Mouse (Mus musculus) mesoderm, embryonic 11.5 days (tissue): ENCODE data around the gene Vegfb.

Source experiments
- DNase-seq: peaks from one replicate; pipeline ENCODE4 v3.0.0-alpha.2; 2012; ENCODE audit warnings: low read depth, low spot score

Gene Vegfb

DNA sequence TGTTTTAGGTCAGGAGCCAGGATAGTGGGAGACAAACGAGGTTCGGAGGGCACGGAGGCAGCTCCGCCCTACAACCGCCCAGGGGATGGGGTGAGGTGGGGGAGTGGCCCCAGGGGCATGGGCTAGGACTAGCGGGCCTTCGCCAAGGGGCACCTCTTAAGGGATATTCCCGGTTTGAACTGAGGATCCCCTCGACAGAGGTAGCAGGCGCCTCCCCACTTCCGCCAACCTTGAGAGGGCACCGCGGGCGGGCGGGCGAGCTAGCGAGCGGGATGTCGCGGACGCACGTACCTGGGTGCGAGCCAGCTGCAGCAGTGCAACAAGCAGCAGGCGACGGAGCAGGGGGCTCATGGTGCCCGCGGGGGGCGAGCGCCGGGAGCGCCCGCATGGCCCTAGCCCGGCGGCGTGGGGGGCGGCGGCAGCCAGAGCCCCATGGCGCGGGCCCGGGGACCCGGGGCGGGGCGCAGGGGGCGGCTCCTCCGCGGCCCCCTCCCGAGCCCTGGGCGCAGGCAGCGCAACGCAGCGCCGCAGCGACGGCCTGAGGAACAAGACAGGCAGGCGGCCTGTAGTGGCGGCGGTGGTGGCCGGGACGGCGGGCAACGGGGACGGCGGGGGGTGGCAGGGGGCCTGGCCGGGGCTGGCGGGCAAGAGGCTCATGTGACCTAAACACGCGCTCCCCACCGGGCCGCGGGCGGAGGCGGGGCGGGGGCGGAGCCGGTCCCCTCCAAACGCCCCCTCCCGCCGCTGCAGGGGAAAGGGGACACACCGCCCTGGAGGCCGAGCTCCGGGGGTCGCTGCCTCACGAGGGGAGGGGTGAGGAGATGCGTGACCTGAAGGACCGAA, at the start of gene Vegfb:
Vegfb (minus strand) TSS at position 591 of the 843 bp plus-strand sequence.
- DNase-seq = peak; percentile 47

DNA sequence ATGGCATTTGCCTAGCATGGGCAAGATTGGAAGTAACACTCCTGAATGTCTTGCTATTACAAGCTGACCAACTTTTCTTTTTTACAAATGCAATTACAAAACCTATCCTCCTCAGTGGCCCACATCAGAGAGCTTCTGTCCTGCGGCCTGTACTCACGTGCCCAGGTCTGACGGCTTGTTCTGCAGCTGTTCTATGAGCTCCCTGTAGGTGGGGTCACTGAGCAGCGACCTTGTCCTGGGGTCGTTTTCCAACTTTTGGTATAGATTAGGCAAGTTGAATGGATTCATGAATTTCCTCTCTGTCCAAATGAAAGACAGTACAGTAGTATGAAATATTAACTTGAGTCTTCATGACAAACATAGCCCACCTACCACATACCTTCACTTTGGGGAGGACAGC, 46.6 kb upstream of the Vegfb start:
- DNase-seq = no peak

DNA sequence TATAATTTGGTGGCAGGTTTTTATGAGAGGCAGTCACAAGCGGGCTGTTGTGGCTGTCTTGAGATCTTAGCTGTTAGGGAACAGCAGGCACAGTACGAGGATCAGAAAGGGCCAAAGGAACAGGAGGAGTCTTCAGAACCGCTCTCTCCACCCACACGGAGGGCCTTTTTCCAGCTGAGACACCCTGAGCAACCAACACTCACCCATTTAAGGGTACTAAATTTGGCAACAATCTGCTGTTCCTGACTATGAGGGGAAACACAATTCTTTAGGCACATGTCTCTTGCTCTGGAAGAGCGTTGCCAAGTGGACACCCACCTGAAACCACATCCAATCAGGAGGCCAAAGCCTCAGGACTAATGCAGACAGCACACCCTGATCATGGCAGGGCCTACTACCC, 42.1 kb upstream of the Vegfb start:
- DNase-seq = no peak

DNA sequence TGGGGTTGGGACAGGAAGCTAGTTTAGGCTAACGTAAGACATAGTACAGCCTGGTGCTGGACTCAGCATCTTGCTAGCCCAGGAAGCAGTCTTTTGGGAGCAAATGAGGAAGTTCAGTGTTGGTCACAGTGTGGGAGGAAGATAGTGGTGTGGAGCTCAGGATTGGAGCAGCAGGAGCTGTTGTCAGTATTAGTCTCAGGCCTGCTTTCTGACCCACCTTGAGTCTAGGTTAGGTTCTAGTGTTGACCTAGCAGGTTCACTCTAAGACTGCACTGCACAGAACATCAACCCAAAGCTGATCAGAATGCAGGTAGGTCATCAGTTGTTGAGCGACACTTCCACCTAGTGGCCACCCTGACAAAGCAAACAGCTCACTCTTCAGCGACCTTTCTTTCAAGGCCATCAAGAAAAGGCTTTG, 32.8 kb upstream of the Vegfb start:
- peak; percentile 35 for DNase-seq

DNA sequence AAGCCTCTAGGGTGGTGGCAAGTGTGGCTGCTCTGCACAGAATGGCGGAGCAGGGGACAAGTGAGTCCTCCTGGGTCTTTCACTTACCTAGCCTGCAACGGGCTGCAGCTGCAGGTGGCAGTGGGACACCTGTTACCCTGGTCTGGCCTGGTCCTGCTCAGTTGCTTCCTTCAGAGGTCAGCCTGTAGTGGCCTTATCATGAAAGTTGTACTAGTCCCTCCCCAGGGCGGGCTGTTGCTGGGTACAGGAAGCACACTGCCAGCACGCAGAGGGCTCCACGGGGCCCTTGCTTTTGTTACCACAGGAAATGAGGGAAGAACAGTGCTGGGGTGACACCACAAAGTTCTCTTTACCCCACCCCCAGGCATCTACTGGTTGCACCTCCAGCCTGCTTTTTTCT, 31.7 kb upstream of the Vegfb start, which contains the start of gene Fermt3:
Fermt3 (minus strand) TSS at position 279 of the 400 bp plus-strand sequence.
- DNase-seq = no peak

DNA sequence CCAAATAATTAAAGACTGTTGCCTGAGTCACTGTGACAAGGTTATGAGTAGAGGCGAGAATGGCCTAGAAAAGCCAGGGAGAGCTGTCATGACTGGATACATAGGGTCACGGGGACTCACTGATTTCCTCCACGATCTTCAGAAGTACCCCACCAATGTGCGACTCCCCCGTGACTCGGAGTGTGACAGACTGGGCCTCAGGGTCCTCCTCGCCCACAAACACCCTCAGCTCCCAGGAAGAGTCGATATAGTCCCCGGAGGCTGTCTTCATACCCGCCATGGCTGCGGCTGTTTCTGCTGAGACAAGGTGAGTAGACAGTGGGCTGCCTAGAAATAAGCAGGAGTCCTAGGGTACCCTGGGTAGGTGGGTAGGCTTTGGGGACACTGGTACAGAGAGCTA, 31.1 kb upstream of the Vegfb start:
- no peak for DNase-seq

DNA sequence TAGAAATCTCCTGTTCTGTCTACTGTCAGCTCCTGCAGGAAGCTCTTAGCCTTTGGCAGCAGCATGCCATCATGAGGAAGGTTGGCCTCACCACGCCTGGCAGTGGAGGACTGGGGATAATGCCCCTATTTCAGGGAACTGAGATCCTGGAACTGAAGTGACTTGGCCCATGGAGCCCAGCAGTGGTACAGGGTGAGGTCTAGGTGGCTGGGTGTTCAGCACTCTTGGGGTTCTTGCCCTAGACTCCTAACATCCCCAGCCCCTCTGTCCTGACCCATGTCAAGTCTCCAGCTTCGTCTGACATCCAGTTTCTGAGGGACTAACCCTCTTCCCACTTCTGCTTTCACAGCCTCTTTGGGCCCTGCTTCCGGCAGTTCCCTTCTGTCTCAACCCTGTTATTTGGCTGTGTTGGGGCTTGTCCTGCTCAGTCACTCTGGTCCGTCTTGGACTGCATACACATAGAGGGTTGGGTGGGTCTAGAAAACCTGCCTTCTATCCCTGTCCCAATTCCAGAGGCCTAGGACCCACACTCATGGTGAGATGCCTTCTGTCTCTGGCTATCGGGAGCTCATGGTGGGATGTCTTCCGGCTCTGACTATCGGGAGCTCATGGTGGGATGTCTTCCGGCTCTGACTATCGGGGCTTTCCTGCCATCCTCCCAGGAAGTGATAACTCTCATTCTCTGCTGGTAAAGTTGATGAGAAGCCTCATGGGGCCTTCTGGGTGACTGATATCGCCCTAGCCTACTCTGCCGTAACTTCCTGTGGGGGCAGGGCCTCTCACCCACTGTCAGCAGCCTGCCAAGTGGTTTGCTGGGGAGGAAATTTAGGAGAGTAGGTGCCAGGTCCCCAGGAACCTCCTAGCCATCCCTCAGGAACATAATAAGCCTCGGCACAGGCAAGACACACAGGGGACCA, 30.3 kb upstream of the Vegfb start:
- no peak for DNase-seq

DNA sequence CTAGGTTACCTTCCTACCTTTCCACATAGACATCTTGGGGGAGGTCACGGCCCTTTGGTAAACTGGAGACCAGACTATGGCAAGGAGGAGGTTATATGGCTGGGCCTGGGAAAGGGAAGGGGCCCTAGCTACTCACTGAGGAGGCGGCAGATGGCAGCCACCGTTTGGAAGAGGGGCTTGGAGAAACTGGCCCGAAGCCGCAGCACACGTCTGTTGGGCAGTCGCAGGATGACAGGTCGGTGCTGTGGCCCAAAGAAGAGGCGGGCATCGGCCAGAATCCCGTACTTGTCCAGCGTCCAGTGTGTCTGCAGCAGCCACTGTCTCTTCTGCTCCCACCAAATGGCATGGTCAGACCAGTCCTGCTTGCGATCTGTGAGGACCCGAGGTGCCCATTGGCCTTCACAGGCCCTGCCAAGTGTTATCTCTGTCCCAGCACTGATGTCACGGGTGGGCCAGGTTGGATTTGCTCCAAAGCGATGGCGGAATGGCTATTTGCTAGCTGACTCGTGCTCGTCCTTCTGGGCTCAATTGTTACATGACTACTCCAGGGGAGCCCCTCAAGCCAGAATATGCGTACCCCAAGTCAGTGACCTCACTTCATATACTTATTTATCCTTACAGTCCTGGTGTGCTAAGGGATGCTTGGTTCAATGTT, 27.2 kb upstream of the Vegfb start:
- no peak for DNase-seq

DNA sequence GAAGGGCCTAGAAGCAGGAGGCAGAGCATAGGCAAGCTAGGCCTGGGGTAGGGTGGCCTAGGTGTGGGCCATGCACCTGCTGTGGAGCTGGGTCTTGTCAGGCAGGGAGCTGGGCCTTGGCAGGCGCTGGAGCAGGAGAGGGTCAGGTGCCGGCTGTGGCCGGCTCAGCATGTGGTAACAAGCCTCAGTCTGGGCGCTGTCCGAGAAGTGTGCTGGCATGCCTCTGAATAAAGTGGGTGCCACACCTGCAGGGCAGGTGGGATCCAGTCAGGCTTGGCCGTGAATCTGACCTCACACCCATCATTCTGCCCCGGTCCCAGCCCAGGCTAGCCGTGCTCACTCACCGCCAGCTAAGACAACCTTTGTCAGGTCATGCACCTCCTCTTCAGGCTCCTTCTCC, 26.5 kb upstream of the Vegfb start:
- DNase-seq = no peak

DNA sequence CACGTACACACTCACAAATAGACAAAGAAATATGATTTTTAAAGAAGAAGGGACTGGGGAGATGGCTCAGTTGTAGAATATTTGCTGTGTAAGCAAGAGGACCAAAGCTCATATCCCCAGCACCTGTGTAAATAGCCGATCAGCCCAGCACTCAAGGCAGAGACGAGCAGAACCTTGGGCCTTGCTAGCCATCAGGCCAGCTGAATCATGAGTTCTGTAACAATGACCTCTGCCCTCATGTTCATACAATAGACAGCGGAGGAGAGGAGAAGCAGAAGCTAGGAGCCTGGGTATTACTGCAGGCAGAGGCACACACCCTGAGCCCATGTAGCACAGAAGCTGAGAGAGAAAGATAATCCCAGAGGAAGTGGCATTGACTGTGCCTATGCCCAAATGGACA, 25.0 kb upstream of the Vegfb start:
- no peak for DNase-seq

DNA sequence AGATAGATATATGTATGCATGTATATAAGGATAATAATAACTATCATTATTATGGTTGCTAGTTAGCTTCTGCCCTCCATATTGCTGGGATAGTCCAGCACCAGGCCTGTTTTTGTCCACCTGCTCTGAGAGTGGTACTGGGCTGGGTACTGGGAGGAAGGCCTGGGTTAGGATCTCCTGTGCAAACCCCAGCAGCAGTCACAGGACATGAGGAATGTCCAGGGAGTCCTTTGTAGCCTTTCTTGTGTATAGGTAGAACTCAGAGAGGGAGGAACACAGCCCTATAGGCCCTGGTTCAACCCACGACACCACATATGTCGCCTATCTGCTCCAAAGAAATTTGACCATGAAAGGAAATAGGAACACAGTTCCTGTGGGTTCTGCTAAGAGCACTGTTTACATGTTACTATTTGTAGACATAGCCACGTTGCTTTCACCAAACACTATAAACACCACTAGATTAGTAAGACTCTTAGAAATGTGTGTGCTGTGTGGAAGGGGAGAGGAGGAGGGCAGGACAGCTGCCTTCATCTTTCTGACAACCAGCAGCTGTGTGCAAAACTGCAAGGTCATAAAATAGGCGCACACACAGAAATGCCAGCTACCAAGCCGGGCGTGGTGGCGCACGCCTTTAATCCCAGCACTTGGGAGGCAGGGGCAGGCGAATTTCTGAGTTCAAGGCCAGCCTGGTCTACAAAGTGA, 19.6 kb upstream of the Vegfb start:
- no peak for DNase-seq

DNA sequence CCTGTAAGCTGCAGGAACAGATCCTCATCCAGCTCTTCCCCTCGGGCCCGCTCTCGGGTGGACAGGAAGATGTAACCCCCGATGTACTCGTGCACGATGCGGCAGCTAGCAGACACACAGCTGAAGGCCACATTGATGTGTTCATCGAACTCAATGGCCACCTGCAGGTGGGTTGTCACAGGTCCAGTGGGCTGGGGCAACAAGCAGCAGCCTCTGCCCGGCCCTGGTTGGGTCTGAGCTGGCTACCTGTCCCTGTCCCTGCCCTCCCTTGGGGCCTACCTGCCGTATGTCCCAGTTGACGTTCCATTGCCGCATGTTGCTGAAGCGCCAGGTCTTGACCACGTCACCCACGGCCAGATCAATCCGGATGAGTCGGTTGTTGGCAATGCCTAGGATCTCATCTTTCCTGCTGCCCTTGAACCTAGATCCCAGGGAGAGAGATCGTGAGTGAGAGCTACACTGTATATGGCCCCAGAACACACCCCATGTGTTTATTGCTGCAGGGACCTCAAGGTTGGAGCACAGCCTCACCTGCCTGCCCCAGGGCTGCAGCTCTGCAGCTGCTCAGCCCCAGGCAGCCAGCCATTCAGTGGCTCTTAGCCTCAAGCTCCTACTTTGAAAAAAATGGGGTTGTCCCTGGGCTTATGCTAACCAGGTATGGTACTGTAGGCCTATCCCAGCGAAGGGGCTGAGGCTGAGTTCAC, 12.1 kb upstream of the Vegfb start:
- DNase-seq = no peak

DNA sequence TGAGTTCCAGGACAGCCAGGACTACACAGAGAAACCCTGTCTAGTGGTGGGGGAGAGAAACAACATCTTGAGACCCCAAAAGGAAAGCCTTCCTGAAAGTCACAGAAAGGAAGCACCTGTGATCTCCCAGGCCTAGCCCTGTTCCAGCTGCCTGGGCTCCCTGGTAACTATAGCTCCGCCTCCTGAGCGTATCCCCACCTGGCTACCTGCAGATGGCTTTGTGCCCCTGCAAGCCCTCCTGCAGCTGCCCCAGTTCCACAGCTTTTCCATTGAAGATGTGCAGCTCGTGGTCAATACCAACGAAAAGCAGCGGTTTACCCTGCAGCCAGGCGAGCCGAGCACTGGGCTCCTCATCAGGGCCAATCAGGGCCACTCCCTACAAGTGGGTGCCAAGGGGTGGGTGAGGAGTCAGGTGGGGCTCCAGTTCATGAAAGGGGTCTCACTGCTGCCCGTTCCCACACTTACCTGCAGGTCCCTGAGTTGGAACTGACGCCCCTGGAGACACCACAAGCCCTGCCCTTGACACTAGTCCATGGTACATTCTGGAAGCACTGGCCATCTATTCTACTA, 10.4 kb upstream of the Vegfb start:
- no peak for DNase-seq

DNA sequence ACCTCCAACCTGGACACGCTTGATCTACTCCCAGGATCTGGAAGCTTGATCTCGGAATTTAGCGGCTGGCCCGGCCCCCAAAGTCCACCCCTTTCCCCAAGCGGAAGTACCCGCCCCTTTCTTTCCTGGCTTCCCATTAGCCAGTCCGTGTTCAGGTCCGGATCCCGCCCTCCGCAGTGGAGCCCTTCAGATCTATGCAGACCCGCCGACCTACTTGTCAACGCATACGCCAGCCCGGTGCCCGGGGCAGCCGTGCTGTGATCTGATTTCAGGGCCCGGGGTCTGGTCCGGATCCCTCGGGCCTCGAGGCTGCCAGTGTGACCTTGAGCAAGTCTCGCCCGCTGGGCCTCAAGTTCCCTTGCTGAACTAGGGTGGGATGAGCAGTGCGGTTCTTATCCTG, 8.6 kb upstream of the Vegfb start, which contains the start of the genes Nudt22 and Trpt1:
Nudt22 (minus strand) TSS at position 112 of the 400 bp plus-strand sequence.
Trpt1 (plus strand) TSS at position 126 of the 400 bp plus-strand sequence.
- DNase-seq = peak; percentile 91

DNA sequence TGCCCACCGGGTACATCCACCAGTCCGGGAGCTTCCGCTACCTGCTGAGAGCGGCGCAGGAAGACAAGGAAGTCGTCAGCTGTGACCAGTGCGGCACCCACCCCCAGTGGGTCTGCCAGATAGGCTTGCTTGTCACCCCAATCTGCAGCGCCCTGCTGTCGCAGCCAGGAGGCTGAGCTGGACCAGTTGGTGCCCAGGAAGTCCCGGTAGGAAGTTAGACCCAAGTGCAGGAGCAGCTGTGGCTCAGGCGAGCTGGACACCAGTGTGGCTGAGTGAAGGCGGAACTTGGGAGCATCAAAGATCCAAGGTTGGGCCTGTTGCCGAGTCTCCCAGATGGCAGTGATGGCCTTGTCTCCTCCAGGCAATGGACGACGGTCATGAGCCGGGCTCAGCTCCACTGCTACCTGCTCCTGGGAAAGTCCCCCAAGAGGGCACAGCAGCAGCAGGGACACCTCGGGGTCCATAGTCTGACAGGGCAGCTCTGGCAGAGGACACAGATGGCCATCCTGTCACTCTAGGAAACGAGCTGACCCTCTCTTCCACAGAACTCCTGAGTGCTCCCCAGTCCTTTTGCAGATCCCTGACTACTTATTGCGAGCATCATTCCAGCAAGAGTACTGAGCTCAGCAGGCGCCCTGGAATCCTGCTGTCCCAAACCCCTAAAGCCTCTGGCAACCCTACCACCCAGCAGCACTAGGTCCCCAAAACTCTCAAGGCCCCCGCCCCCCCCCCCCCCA, 8.0 kb upstream of the Vegfb start:
- no peak for DNase-seq

DNA sequence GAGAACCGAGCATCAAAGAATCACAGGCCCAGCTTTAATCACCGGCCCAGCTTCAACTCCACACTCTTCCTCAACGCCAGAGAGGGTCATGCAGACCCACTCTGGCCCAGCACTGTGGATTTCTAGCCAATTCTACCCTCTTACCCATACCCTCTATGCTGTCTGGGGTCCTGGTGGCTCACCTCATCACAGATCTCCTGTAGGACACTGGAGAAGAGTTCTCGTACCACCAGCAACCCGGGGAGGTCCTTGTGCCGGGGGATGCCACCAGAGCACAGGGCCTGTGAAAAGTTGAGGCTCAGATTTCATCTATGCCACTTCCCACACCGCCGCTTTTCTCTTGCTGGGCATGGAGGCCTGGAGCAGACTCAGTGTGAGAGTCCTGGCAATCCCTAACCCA, 7.0 kb upstream of the Vegfb start:
- no peak for DNase-seq

DNA sequence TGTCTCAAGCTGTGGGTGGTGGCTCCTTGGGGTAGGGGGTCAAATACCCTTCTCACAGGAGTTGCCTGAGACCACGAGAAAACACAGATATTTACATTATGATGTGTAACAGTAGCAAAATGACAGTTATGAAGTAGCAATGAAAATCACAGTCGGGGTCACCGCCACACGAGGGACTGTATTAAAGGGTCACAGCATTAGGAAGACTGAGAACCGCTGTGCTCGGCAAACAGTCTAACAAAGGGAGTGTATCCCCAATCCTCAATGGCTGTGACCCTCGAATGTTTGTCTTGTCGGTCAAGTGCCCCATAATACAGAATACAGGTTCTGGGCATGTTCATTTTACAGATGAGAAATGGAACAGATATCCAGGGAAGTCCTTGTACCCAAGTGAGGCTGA, 6.6 kb upstream of the Vegfb start:
- no peak for DNase-seq

DNA sequence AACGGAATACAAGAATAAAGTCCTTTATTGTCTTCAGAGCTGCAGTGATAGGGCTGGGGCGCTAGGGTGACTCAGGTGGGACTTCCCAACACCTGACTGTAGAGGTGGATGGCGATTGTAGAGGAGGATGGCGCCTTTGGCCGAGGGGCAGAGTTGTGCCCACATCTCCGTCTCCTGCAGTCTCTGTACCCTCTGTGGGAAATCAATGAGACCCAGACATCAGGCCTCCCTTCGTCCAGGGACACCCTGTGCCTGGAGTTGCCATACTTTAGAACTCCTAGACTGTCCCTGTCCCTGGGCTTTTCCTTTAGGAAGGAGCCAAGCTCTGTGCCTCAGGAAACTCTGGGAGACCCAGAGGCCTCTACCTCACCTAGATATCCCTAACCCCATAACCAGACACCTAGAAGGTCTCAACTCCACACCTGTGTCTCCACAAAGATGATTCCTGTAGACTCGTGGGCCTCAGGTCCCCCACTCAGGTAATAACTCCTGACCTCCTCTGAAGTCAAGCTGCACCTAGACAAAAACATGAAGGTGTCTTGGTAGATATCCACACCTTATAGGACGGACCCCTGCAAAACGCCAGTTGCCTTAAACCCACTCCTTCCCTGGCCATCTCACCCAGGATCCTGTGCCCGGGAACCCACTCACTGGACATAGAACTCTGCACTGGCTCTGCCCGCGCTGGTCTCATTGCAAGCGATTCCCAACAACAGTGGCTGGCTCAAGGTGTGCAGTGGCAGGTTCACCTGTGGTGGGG, 5.7 kb upstream of the Vegfb start:
- DNase-seq = no peak
